Mouse (Mus musculus): Measurements from ENCODE around the gene Ccdc183.

GRCm38 (mm10) chr2:25616398-25616797 is 1.1 kb downstream of the Ccdc183 start:
- TF ChIP-seq POLR2A (IDR thresholded peaks at IDR 0.05; ENCODE audit: low read depth, low read length) (no peak), CTCF (conservative IDR thresholded peaks at IDR 0.05; ENCODE audit: insufficient read depth, insufficient read length, low read depth, low read length) (no peak)
